9 mouse cellular contexts compared by ENCODE assay signal in the genomic region with DNA sequence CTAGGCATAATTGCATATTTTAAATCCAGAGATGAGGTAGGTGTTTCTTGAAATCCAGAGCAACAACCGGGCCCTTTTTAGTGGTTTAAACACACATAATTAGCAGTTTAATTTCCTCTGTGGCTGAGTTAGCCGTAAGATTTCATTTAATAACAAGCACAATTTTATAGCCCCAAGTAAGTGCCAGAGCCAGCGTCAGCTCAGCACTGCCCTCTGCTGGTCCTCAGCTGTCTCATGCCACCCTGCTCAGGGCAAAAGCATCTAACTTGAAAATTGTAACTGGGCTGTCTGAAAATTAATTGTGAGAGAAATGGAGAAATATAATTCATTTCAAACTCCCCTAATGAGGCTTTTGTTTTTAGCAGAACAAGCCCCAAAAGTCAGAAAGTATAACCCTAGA.
DNase-seq lines count a peak whose midpoint lies in the region; ATAC-seq and TF ChIP-seq lines count a peak whose summit lies in the region.
"Had no signal": no experiment of that assay in that cellular context is flagged by ENCODE, and none has a peak within 500 bp of the region (broad histone marks: within the 10 kb centered on the region; RNA-seq: fewer than 3 reads in every experiment).

No protein-coding gene starts in this region.

- ATAC-seq in frontal cortex, adult (ENCODE audit: low TSS enrichment), result no peak
- peak; percentile 54; the same call in 1 of the 2 replicates for ATAC-seq in hindbrain, embryonic 15.5 days (ENCODE audit: low FRiP score, low read depth)

- no peak overlapping the region for H3K4me2 ChIP-seq in hindbrain, embryonic 15.5 days
- H3K4me2 ChIP-seq: lung, embryonic 15.5 days had no signal

- H3K4me1 ChIP-seq in bone marrow, adult 2 months (ENCODE audit: control insufficient read depth, insufficient read depth, low read length), result no peaks in the 10 kb centered on the region; the same call in 1 of the 2 replicates
- H3K4me1 ChIP-seq in forebrain, embryonic 10.5 days, result peaks cover 28% of the 10 kb centered on the region
- H3K4me1 ChIP-seq in hindbrain, embryonic 15.5 days (replicated peaks), result no peaks in the 10 kb centered on the region
- H3K4me1 ChIP-seq: lung, embryonic 15.5 days had no signal

- peaks cover 51% of the 10 kb centered on the region for H3K27me3 ChIP-seq in forebrain, embryonic 10.5 days (ENCODE audit: poor library complexity, severe bottlenecking)
- peaks cover 6% of the 10 kb centered on the region; the same call in 1 of the 2 replicates for H3K27me3 ChIP-seq in hindbrain, embryonic 15.5 days
- H3K27me3 ChIP-seq in splenic B cell, adult 2 months (ENCODE audit: control insufficient read depth, insufficient read depth, low read length, poor library complexity, severe bottlenecking), result no peaks in the 10 kb centered on the region

- no peaks in the 10 kb centered on the region for H3K36me3 ChIP-seq in forebrain, embryonic 10.5 days (replicated peaks)
- no peaks in the 10 kb centered on the region for H3K36me3 ChIP-seq in hindbrain, embryonic 15.5 days
- no peaks in the 10 kb centered on the region for H3K36me3 ChIP-seq in splenic B cell, adult 2 months (ENCODE audit: control insufficient read depth, insufficient read depth, low read length, poor library complexity, severe bottlenecking)
- H3K36me3 ChIP-seq: lung, embryonic 15.5 days had no signal

- H3K9me3 ChIP-seq in forebrain, embryonic 10.5 days, result no peaks in the 10 kb centered on the region
- no peaks in the 10 kb centered on the region for H3K9me3 ChIP-seq in hindbrain, embryonic 15.5 days
- H3K9me3 ChIP-seq: lung, embryonic 15.5 days had no signal

- TF ChIP-seq POLR2A in bone marrow, adult 2 months (IDR thresholded peaks at IDR 0.05; ENCODE audit: borderline replicate concordance, control insufficient read depth, low read depth, low read length), result no peak

- H3K27ac ChIP-seq in bone marrow, adult 2 months (ENCODE audit: control insufficient read depth, insufficient read depth, low read depth, low read length, poor library complexity), result no peak overlapping the region
- H3K27ac ChIP-seq in forebrain, embryonic 10.5 days, result no peak overlapping the region
- H3K27ac ChIP-seq in hindbrain, embryonic 15.5 days (replicated peaks), result no peak overlapping the region
- H3K27ac ChIP-seq in left cerebral cortex, adult 2 months, result no peak overlapping the region
- H3K27ac ChIP-seq: lung, embryonic 15.5 days had no signal

- H3K9ac ChIP-seq in hindbrain, embryonic 15.5 days, result no peak overlapping the region
- H3K9ac ChIP-seq: lung, embryonic 15.5 days had no signal

- intact Hi-C loops in left cerebral cortex, adult 2 months (cut with DNase I), result loop anchor here (1.0 to 5.0 kb wide), 4 partner anchors 437 to 1055 kb away; a partner anchor contains a TSS

- DNase-seq in frontal cortex, postnatal 25 days (ENCODE audit: low spot score in 2 of 2), result peak; percentile 50 to 61
- DNase-seq in forebrain, embryonic 10.5 days (ENCODE audit: extremely low spot score, low spot score), result peak; percentile 67
- peak; percentile 68 to 70 for DNase-seq in left cerebral cortex, adult 2 months (ENCODE audit: extremely low spot score in 1 of 2, low spot score in 2 of 2)
- peak; percentile 66 for DNase-seq in naive thymus-derived CD4-positive, alpha-beta T cell, adult 2 months (ENCODE audit: low read depth)
- peak; percentile 65 for DNase-seq in splenic B cell, adult 2 months (ENCODE audit: low read depth, low spot score)

- 5% methylated on average over 3 of the region's 3 CpGs for WGBS in bone marrow, adult 2 months
- 18% methylated on average over 3 of the region's 3 CpGs for whole genome bisulfite sequencing in forebrain, embryonic 10.5 days
- 5% methylated on average over 3 of the region's 3 CpGs for WGBS in hindbrain, embryonic 15.5 days

- H3K4me3 ChIP-seq in bone marrow, adult 2 months (replicated peaks; ENCODE audit: control insufficient read depth, low read depth, low read length), result no peak overlapping the region
- no peak overlapping the region for H3K4me3 ChIP-seq in forebrain, embryonic 10.5 days
- no peak overlapping the region for H3K4me3 ChIP-seq in hindbrain, embryonic 15.5 days
- no peak overlapping the region for H3K4me3 ChIP-seq in left cerebral cortex, adult 2 months
- H3K4me3 ChIP-seq: lung, embryonic 15.5 days had no signal

- TF ChIP-seq CTCF in bone marrow, adult 2 months (IDR thresholded peaks at IDR 0.05; ENCODE audit: control insufficient read depth, insufficient read depth, low read length), result peak; percentile 81
- TF ChIP-seq CTCF in left cerebral cortex, adult 2 months (IDR thresholded peaks at IDR 0.05), result peak; percentile 93
